Mouse (Mus musculus) olfactory bulb, adult 2 months (tissue): Measurements from ENCODE around the gene Ybx2.

Source experiments
- CTCF ChIP-seq: fragments of 200-500 bp; IDR thresholded peaks from 2 replicates; pipeline ENCODE4 v1.5.1; 2012; ENCODE audit warnings: low read depth, mild to moderate bottlenecking, low read length, moderate library complexity; ENCODE audit not compliant: insufficient read depth
- POLR2A ChIP-seq: fragments of 200-500 bp; IDR thresholded peaks from 2 replicates; pipeline ENCODE4 v1.6.1; 2012; ENCODE audit warnings: mild to moderate bottlenecking, low read depth, low read length, moderate library complexity; ENCODE audit not compliant: insufficient read depth

- no peak for TF ChIP-seq CTCF
- no peak for TF ChIP-seq POLR2A
These were observed 18.1 kb upstream of the Ybx2 start for GRCm38 (mm10) chr11:69917379-69917948.
